Mouse (Mus musculus) kidney, adult 18-20 months (tissue): ENCODE results near the gene Med22.

Experiments used
- DNase-seq: peaks from one replicate; pipeline ENCODE4 v3.0.0; 2021

The Med22 gene

GRCm38 (mm10) chr2:26910124-26910993 lies at the start of gene Med22, which contains the start of gene Rpl7a:
Gene Med22, minus strand, starts transcription at chr2:26910677.
Gene Rpl7a, plus strand, starts transcription at chr2:26910764.
- peak; percentile 100 for DNase-seq

GRCm38 (mm10) chr2:26957488-26957859 lies 47.0 kb upstream of the Med22 start:
- peak; percentile 16 for DNase-seq

- DNase-seq, result peak; percentile 22
Observed at GRCm38 (mm10) chr2:26956811-26957487, 46.5 kb upstream of the Med22 start.

GRCm38 (mm10) chr2:26954735-26955395 lies 44.4 kb upstream of the Med22 start:
- no peak for DNase-seq

GRCm38 (mm10) chr2:26952866-26953265 lies 42.4 kb upstream of the Med22 start:
- DNase-seq, result no peak

GRCm38 (mm10) chr2:26952193-26952592 lies 41.7 kb upstream of the Med22 start:
- no peak for DNase-seq

- no peak for DNase-seq
Observed at GRCm38 (mm10) chr2:26951346-26951905, 40.9 kb upstream of the Med22 start.

- no peak for DNase-seq
Observed at GRCm38 (mm10) chr2:26950411-26950810, 39.9 kb upstream of the Med22 start.

GRCm38 (mm10) chr2:26943253-26943652 lies 32.8 kb upstream of the Med22 start:
- DNase-seq, result no peak

GRCm38 (mm10) chr2:26941539-26941938 lies 31.1 kb upstream of the Med22 start:
- DNase-seq, result no peak

GRCm38 (mm10) chr2:26936425-26936824 lies 25.9 kb upstream of the Med22 start:
- DNase-seq, result no peak

GRCm38 (mm10) chr2:26935286-26935685 lies 24.8 kb upstream of the Med22 start:
- DNase-seq, result no peak

GRCm38 (mm10) chr2:26933304-26934055 lies 23.0 kb upstream of the Med22 start, which contains the start of the genes Surf4 and Stkld1:
Gene Surf4, minus strand, starts transcription at chr2:26933928.
Gene Stkld1, plus strand, starts transcription at chr2:26934047.
- peak; percentile 95 for DNase-seq

GRCm38 (mm10) chr2:26932473-26933303 lies 22.2 kb upstream of the Med22 start:
- peak; percentile 69 for DNase-seq

- peak; percentile 66 for DNase-seq
Observed at GRCm38 (mm10) chr2:26930390-26930789, 19.9 kb upstream of the Med22 start.

GRCm38 (mm10) chr2:26927745-26928476 lies 17.4 kb upstream of the Med22 start:
- no peak for DNase-seq

- DNase-seq, result peak; percentile 52
Observed at GRCm38 (mm10) chr2:26921784-26922183, 11.3 kb upstream of the Med22 start.

- peak; percentile 54 for DNase-seq
Observed at GRCm38 (mm10) chr2:26920190-26920855, 9.8 kb upstream of the Med22 start.

- no peak for DNase-seq
Observed at GRCm38 (mm10) chr2:26919684-26920083, 9.2 kb upstream of the Med22 start.

GRCm38 (mm10) chr2:26916738-26917137 lies 6.3 kb upstream of the Med22 start:
- no peak for DNase-seq
